Mouse (Mus musculus) adrenal gland, adult 2 months (tissue): ENCODE measurements at regions not wholly inside any gene's neighbourhood (a gene's known extent, or its start where the extent isn't known, plus 50 kb on each side); places are given as distances from the start of the nearest gene placed in this dataset.

Source experiments
- DNase-seq: peaks from one replicate; pipeline ENCODE4 v3.0.0; 2021

GRCm38 (mm10) chr16:78631797-78632196 is 55.3 kb upstream of the D16Ertd472e start:
- no peak for DNase-seq

GRCm38 (mm10) chr16:78626803-78627202 is 50.3 kb upstream of the D16Ertd472e start:
- no peak for DNase-seq
